Mouse (Mus musculus): ENCODE measurements at regions not wholly inside any gene's neighbourhood (a gene's known extent, or its start where the extent isn't known, plus 50 kb on each side); places are given as distances from the start of the nearest gene placed in this dataset.

DNA sequence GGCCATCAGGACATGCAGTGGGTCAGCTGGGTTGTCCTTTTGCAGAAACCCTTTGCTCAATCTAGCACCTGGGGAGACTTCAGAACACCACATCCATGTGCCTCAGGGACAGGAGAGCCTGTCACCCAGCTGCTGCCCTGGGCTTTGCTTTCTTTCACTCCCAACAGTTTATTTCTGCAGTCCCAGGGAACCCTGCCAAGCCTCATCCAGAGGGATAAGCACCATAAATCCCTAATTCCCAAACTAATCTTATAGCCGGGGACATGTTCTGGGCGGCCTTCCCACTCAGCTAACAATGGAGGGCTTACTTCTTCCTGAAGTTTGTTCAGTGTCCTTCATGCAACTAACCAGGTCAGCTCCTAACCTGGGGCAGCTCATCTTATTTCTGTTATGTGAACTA lies 325.0 kb upstream of the Gm5148 start:
- intact Hi-C loops (cut with DNase I), result no loop called here

DNA sequence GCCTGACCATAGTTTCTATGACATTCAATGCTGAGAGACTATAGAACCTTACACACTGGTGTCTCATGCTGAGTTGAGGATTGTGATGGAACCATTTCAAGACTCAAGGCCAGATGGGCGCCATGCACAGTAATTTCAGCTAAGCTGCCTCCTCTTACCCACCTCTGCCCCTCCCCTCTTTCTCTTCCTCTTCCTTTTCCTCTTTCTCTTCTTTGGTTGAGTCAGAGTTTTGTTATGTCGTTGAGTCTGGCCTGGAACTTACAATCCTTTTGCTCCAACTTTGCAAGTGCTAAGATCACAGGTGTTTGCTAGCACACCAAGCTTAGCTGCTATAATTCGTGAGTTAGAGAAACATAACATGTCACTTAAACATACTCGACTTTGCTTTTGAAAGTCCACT lies 323.2 kb upstream of the Gm5148 start:
- intact Hi-C loops (cut with DNase I), result no loop called here

DNA sequence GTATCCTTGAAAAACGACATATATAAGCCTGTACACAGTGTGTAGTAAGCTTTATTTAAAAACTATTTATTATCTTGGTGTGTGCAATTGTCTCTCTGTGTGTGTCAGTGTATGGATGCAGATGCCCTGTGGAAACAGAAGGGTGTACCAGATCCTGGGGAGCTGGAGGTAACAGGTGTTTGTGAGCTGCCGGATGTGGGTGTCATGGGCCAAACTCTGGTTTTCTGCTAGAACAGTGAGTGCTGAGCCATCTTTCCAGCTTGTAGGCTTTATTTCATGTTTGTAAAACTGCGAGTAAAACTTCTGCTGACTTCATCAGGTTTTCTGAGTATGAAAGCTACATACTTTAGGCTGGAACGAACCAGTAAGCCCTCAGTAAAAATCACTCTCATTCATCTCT lies 322.3 kb upstream of the Gm5148 start:
- intact Hi-C loops (cut with DNase I), result no loop called here

DNA sequence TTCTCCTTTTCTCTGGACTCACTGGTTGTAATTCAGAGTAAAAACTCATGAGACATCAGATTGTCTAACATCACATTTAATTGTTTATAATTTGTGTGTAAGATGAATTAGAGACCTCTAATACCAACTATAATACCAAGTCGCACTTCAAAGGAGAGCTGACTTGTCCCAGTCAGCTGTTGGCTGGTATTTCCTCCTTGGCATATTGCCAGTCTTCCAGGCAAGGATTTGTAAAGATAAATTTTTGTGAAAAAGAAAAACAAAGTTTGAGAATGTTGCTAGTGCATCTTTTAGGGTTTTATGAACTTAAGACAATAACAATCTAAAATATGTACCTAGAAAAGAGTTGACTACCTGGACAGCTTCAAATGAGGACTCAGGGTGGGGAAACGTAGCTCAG lies 321.7 kb upstream of the Gm5148 start:
- intact Hi-C loops (cut with DNase I), result no loop called here

DNA sequence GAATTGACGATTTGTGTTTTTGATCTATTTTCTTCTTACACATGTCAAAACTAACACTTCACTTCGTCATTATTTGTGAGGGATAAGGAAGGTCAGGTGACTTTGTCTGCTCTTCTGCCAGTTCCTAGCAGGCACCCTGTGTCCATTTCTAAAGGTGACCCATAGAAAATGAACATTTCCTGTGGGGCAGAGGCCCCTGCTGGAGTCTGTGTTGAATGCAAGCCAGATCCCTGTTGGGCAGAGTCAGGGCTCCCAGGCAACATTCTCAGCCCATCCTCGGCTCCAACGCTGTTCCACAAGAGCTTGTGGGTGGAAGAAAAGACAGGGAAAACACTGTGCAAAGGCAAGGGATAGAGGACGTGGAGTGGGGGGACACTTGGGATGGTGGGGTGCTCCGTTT lies 321.2 kb upstream of the Gm5148 start:
- intact Hi-C loops (cut with DNase I), result no loop called here

DNA sequence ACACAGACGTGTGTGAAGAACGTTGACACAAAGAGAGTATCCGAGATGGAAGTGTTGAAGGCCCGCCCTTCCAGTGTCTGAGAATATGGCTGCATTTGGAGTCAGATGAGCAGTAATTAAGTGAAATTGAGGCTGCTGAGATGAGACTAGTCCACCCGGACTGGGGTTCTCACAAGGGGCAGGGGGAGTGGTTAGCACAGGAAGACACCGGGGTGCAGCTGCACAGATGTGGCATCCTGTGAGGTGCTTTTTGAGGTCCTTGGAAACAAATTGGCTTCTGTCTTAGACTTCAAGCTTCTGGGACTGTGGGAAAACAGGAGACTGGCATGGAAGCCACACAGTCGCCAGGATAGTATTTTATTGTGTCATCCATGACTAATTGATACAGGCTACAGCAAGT lies 320.0 kb upstream of the Gm5148 start:
- intact Hi-C loops (cut with DNase I), result no loop called here

DNA sequence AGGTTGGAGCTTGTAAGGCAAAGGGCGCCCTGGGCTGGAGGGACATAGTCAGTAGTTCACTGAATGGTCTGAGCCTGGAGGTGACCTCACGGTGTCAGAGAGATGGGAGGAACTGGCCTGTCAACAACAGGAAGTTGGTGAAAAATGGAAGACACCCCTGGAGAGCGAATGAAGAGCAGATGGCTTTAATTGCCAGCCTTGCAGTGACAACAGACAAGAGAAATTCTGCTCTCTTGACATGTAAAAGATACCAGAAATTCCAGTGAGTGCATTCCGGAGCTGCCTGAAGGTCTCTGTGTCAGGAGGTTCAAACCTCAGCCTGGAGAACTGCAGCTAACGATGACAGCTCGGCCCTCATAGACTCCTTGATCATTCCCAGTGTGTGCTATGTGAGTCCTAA lies 318.3 kb upstream of the Gm5148 start:
- intact Hi-C loops (cut with DNase I), result no loop called here

DNA sequence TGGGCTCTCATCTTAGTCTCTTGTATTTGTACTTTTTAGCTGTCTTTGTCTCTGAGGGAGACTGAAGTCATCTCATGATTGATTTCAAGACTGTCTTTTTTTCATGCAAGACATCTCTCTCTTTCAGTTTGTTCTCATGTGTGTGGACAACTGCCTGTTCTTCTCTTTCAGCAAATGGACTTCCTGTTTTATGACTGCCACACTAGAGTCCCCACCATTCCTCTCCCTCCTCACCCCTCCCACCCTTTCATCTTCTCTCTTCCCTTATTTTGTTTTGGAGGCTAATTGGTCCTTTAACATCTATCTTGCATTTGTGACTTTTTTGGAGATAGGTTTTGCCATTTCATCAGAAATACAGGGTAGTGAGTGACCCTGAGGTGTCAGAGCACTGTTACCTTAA lies 311.8 kb upstream of the Gm5148 start:
- intact Hi-C loops (cut with DNase I), result no loop called here

DNA sequence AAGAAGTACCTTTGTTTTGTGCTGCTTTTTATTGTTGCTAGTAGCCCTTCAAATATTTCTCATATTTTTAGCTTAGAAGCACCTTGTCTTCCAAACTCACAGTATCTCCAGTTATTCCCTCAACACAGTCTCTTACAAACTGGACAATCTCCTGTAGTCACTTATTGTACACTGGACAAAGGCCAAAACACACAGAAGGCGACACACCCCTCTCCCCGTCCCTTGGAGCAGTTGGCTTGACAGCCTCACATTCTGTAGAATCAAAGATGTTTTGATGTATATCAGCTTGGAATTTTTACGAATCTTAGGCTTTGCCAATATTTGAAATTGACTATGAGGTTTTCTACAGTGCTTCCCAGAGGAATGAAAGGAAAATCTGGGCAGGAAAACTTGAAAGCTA lies 309.8 kb upstream of the Gm5148 start:
- intact Hi-C loops (cut with DNase I), result no loop called here

DNA sequence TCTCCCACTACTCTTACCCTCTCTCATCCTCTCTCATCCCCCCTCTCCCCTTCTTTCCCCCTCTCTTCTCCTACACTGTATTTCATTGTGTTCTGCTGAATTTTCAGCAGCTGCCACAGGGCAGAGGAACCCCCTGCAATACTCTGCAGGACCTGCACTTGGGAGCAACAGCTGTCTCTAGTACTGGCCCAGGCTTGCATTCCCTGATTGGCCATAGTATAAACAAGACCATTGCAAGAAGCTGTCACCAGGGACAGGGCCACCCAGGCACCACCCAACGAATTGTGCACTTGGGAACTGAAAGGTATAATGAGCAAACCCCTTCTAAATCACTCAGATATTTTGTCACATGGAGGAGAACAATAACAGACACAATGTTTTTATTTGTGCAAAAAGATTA lies 290.5 kb upstream of the Gm5148 start:
- intact Hi-C loops (cut with DNase I), result no loop called here

DNA sequence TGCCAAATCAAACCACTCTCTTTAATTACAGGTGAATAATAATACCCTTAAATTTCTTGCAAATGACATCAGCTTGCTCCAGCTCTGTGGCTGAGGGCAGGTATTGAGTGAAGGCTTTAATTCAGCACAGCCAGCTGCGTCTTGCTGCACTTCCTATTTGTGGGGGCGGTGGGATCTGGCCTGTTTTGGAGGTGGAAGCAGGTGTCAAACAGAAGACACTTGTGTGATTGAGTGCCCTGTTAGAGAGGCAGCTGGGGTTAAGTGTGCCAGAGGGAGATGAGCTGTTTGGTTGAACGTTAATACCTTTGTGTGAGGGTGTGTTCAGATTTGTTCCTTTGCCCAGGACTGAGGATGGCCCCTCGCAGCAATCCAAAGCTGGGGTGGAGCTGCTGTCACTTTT lies 284.9 kb upstream of the Gm5148 start:
- intact Hi-C loops (cut with DNase I), result no loop called here

DNA sequence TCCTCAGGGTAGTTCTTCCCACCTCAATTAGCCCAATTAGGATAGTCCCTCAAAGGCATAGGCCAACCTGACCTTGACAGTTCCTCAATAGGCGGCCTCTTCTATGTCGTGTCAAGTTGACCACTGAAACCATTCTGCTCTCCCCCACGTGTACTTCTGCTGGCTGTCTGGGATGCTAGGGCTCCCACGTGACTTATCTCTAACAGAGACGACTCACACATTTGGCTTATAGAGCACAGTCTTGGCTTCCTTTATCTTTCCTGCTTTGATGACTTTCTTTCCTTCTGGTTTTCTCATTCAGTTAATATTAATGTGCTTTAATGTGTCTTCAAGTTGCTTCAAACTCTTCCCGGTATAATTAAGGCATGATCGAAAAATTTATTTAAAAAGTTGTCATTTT lies 284.0 kb upstream of the Gm5148 start:
- intact Hi-C loops (cut with DNase I), result no loop called here

DNA sequence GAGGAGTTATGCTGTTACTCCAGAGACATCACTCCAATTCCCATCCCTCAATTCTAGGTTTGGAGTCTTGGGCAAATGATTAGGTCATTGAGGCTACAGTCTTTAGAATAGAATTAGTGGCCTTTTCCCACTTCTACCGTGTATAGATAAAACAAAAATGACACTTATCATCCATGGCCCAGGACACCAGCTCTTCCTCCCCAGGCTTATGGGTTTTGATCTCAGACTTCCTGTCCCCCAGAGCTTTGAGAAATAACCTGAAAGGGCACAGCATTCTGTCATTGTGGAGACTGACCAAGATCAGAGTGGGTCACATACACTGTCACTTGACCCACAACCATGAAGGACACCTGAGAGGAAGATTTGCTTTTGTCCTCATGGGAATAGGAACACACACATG lies 283.3 kb upstream of the Gm5148 start:
- intact Hi-C loops (cut with DNase I), result no loop called here

DNA sequence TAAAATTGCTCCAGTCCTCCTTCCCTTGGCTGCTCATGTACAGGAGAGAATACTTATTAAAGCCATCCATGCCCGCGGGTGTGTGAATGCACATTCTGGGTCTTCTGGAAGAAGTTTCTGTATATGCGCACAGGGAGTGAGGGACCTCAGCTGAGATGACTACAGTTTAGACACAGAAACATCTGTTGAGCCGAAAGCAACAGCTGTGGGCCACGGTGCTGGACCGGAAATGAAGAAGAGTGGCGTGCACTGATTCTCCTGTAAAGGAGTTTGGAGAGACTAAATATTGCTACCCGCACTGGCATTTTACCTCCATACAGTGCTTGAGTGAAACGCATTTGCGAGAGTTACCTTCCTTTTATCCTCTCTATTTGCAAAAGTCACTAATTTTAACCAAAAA lies 278.0 kb upstream of the Gm5148 start:
- intact Hi-C loops (cut with DNase I), result no loop called here

DNA sequence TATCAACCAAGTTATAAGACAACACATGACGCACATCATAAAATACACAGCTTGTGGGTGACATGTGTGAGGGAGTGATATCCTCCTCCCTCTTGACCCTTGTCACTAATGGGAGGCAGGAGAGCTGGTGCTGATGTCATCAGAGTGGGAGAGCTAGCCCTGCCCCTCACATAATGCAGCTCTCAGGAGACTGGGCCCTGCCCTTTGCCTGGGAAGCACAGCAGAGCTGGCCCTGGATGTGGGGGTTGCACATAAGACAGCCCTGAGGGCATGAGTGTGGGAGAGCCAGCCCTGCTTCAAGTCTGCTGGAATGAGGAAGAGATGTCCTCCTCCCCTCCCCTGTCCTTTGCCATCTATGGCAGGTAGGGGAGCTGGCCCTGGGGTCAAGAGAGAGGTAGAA lies 275.5 kb upstream of the Gm5148 start:
- intact Hi-C loops (cut with DNase I), result no loop called here

DNA sequence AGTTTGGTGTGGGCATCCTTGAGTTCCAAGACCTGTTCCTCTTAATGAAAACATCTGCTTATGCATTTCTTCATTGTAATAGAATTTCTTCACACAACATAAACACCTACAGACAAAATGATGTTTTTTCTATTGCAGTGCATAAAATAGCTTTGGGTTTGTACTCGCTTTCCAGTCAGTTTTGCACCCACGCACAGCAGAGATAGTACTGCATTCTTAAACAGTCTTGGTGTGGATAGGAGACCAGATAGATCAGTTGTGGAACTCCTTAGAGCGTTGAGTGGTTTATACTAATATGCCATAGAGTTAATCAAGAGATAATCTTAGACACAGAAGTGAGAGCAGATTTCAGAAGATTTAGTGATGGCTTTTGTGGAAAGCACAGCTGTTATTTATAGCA lies 273.7 kb upstream of the Gm5148 start:
- intact Hi-C loops (cut with DNase I), result no loop called here

DNA sequence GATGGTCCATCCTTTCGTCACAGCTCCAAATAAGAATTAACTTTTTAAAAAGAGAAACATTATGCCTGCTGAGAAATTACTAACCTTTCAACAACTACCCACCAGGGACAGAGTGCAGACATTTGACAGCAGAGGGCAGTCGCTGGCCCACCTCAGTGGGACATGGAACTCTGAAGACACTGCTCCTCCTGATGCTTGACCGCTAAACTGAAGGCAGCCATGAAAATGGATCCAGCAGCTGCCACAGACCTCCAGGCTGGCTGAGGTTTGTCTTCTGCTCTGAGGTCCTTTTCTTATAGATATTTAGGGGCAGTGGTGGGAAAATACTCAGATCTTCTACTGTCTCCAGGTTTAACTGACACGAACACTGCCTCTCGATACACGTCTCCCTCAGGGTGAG lies 265.7 kb upstream of the Gm5148 start:
- intact Hi-C loops (cut with DNase I), result no loop called here

DNA sequence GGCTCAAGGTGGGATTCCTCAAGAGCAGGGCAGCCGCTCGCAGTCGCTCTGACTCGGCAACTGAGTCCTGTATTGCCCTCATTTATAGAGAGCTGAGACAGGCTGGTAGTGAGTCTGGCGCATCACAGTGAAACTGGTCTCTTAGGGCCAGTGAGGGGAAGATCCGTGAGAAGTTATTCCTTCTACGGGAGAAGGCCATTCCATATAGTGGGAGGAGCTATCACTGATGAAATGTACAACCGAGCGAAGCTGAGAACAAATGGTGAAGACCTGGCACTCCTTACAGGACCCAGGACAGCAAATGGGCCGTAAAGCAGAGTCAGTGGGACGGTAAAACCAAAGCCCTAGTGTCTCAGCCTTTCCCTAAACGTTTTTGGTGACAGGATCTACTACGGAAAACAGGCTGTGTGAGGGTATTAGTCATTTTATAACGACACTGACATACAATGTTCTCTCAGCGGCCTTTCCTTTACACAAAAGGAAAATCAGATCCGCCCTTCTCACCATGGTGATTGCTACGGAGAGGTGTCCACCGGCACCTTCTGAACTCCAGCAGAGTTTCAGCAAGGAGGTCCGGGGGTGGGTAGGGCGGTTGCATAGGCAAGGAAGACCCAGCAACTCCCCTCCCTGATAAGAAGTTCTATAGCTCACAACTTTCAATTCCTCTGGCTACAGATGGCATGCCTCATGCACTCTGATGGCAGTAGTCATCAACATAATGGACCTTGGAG lies 263.6 kb upstream of the Gm5148 start:
- intact Hi-C loops (cut with DNase I), result no loop called here

DNA sequence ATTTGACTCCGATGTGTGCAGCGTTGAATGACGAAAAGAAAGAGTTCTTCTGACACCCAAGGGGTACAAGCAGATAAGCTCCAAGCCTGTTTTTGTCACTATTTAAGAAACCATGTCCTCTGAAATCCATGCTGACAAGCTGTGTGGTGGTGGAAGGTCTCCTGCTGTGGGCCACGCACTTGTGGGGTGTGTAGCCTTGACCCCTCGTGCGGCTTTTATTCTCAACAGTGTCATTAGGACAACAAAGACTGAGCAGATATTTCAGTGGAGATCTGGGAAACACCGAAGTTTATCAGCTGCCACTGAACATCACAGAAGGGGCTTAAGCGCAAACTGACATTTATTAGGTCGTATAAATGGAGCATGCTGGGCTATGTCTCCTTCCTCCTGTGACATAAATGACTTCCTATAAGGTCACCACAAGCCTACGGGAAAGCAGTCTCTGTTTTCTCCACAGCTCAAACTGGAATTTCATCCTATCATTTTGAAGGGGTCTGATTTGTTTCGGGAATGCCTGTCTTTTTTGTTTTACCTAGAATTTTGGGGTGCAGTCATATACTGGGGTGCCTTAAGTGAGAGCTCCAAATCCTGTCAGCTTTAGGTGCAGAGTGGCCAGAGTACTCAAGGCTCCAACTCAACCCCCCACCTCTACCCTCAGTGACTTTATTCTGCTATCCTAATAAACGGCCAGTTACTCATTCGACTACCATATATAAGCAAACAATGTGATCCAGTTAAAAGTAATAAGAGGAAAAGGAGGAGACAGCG lies 262.9 kb upstream of the Gm5148 start:
- intact Hi-C loops (cut with DNase I), result no loop called here

DNA sequence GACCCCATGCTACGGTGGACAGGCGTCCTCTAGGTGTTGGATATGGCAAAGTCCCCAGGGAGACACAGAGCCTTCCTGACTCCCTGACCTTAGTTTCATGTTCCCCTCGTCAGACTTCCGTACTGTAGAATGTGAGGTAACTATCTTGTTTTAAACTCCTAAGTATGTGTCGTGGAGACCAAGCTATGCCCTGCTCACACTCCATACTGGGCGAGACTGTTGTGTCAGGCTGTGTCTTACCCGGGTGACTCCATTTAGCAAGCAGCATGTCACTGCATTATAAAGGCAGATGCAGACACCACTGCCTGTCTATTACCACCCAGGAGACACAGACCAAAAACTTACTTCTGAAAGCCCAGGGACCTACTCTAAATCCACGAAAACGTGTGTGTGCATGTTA lies 260.4 kb upstream of the Gm5148 start:
- intact Hi-C loops (cut with DNase I), result no loop called here

DNA sequence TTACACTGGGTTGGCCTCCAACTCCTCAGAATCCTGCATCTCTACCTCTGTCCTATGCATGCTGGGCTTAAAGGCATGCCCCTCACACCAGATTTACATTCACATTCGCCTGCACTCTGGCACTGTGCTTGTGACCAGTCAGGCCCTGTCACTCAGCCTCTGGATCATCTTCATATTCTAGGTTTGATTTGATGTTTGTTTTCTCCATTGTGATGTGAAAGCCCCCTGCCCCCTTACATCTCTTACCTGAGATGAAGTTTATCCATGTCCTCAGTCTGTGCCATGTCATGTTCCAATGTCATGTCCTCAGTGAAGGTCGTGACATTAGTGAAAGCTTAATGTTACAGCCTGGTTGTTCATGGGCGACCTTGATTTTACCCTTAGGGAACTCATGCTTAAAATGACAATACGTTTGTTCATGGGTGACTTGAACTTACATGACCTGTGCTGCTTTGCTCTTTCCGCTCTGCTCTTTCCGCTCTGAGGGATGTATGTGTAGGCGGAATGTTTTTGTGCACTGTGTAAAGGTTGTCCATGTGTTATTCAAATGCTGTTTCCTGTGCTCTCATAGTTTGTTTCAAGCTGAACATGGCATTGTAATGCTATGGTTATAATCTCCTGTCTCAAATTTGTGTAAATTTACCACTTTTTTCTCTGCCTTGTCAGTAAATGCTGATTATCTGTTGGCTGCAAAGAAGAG lies 257.3 kb upstream of the Gm5148 start:
- intact Hi-C loops (cut with DNase I), result no loop called here

DNA sequence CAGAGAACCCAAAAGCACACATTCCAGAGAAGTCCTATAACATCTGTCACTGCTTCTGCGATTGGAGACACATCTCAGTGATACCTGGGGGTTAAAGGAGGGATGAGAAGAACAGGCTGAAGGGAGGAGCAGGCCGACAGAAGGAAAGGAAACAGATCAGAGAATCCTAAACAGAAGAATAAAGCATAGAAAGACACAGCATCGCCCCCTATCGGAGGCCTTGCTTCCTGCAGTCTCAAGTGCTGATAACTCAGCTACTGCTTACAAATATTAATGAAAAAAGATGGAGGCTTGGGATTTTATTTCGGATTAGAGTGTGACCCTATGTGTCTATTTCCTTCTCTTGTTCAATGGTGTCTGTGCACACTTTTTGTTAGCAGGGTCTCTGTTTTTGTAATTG lies 255.6 kb upstream of the Gm5148 start:
- intact Hi-C loops (cut with DNase I), result no loop called here

DNA sequence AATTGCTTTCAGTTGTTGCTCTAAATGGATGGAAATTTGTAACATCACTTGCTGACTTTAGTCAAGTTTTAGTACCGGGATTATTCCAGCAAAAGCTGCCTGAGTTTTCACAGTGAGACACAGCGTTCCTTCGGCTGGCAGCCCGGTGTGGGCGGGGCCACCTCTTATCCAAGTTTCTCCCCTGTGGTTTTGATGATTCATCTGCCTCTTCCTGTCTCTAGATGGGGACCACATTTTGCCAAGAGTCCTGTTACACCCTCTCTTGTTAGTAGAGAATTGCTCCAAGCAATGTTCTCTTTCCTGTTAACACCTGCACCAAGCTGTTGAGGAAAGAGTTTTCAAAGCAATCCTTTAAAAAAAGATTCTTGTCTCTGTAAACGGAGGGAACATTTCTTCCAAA lies 254.2 kb upstream of the Gm5148 start:
- intact Hi-C loops (cut with DNase I), result no loop called here

Data from adrenal gland (tissue).